Mouse (Mus musculus) neural tube, embryonic 14.5 days (tissue): ENCODE measurements at regions not wholly inside any gene's neighbourhood (a gene's known extent, or its start where the extent isn't known, plus 50 kb on each side); places are given as distances from the start of the nearest gene placed in this dataset. TPM values are rescaled to one million over a fixed set of nuclear protein-coding genes. Genes with fewer than 3 reads are reported as not detected.

ENCODE experiments used
- ATAC-seq: fragments of 200-750 bp; cut with Nextera tagmentation; 2 replicates; pipeline ENCODE4 v1.8.0; 2017; ENCODE audit warnings: low read depth, mild to moderate bottlenecking, moderate TSS enrichment, moderate library complexity
- H3K27ac ChIP-seq: fragments of 300-500 bp; sonication (generic); 2 replicates; pipeline ENCODE4 v1.5.1; 2014; ENCODE audit warnings: low read depth, mild to moderate bottlenecking, control low read depth, low read length, moderate library complexity, mixed read lengths
- H3K27me3 ChIP-seq: fragments of 300-500 bp; sonication (generic); 2 replicates; pipeline ENCODE4 v1.6.1; 2014; ENCODE audit warnings: low read length; ENCODE audit not compliant: control insufficient read depth, insufficient read depth
- H3K36me3 ChIP-seq: fragments of 300-500 bp; sonication (generic); 2 replicates; pipeline ENCODE4 v1.6.1; 2014; ENCODE audit warnings: low read length, mixed read lengths; ENCODE audit not compliant: control insufficient read depth, insufficient read depth
- H3K4me1 ChIP-seq: fragments of 300-500 bp; sonication (generic); 2 replicates; pipeline ENCODE4 v1.6.1; 2014; ENCODE audit warnings: low read length; ENCODE audit not compliant: control insufficient read depth, insufficient read depth
- H3K4me2 ChIP-seq: fragments of 300-500 bp; sonication (generic); 2 replicates; pipeline ENCODE4 v1.6.1; 2014; ENCODE audit warnings: mild to moderate bottlenecking, low read depth, low read length, control low read depth
- H3K4me3 ChIP-seq: fragments of 300-500 bp; sonication (generic); 2 replicates; pipeline ENCODE4 v1.5.1; 2014; ENCODE audit warnings: low read depth, low read length, control low read depth, mixed read lengths
- H3K9ac ChIP-seq: fragments of 300-500 bp; sonication (generic); replicated peaks from 2 replicates; pipeline ENCODE4 v1.6.1; 2014; ENCODE audit warnings: low read depth, mild to moderate bottlenecking, control low read depth, low read length, mixed read lengths
- H3K9me3 ChIP-seq: fragments of 300-500 bp; sonication (generic); 2 replicates; pipeline ENCODE4 v1.6.1; 2016; ENCODE audit warnings: low read length; ENCODE audit not compliant: control insufficient read depth
- WGBS: fragments of 180-500 bp; shearing (Covaris S2); extraction: QIAGEN DNeasy Blood & Tissue Kit; methylation state at CpG from one replicate; pipeline ENCODE4 v1.1.7; 2014; 5-methylcytosine and 5-hydroxymethylcytosine counted together
- microRNA-seq: library from miRNA; unstranded; fragments of <30 nt; microRNA quantifications from one replicate; pipeline ENCODE4, GENCODE M21; 2016

- Histone ChIP-seq H3K36me3 (no peaks in the 10 kb centered on the region), H3K4me1 (no peaks in the 10 kb centered on the region), H3K9ac (no peak overlapping the region), H3K9me3 (no peaks in the 10 kb centered on the region), H3K27ac (no peak overlapping the region), H3K27me3 (no peaks in the 10 kb centered on the region), H3K4me2 (no peak overlapping the region), H3K4me3 (no peak overlapping the region)
- ATAC-seq = no peak
- 65% methylated on average over 6 of the region's 6 CpGs for WGBS
These were observed 50.5 kb upstream of the Man2a1 start for GRCm38 (mm10) chr17:64550034-64550433.

Small RNA genes in the stretch of these regions (microRNA-seq; reads per million reads assigned to microRNA genes)
- not detected for gene Mir6420
